Mouse (Mus musculus) adrenal gland, postnatal 36 days (tissue): ENCODE measurements around the gene Agpat4. TPM values are rescaled to one million over a fixed set of nuclear protein-coding genes. Genes with fewer than 3 reads are reported as not detected.
"Not testable (repeated sequence)": the region's sequence is repeated elsewhere in the genome, so short reads cannot be mapped to it uniquely, and the experiment has no call there.

ENCODE experiments used
- DNase-seq, 2 experiments: peaks; one replicate each; pipeline ENCODE4 v3.0.0; 2021; ENCODE audit warnings: mixed read lengths in 1 of 2
- total RNA-seq, 2 experiments: library from RNA; stranded (reverse); gene quantifications; 2 replicates each; pipeline ENCODE4 v1.2.3; 2021

Gene Agpat4
- total RNA-seq, 2 experiments from 2014 or later = 40.7 to 66.7 TPM

DNA sequence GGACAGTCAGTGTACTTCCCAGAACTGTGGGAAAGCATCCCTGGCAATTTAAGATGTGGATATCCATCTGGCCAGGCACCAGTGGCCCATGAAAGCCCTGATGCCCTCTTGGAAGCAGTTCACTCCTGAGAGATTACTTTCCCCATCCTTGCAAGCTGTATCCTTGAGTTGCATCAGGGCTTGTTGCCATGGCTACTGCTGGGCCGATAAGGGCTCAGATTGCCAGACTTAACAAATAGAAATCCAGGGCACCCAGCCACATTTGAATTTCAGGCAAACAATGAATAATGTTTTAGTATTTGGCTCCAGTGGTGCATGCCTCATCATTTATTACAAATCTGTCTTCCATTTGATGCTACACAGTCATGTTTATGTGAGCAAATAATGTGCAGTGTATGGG lies 69.3 kb downstream of the Agpat4 start:
- peak; percentile 77 to 86 for DNase-seq

DNA sequence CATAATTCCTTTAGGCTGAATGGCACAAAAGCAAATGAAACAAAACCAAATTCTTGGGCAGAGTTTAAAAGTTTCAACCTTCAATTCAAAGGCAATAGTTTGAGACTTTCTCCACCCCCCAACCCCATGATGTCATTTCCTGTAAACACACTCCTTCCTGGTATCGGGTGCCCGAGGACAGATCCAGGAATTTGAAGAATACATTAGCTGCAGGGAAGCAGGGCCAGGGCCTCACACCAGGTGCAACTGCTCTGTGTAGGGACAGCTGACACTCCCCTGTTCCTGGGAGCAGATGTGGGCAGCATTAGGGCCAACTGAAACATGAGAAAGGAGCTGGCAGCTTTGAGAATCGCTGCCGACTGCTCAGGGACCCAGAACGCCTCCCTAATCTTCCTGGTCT lies 76.6 kb downstream of the Agpat4 start:
- DNase-seq = no peak

DNA sequence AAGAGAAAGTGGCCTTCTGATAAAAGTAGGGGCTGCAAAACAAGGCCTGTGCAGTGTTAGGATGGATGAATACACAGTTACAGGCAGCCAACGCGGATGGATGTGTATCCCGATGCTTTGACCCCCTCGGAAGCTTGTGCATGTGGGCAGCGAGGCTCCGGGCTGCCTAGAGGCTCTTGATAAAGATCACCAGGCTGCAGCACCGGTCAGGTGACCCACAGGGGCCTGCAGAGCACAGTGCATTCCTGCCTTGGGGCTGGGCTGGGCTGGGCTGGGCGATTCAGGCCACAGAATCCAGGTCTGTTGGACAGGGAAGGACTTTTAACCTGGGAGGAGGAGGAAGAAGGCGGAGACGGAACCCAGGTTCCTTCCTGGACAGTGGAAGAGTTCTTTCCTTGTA lies 77.1 kb downstream of the Agpat4 start:
- no peak for DNase-seq

DNA sequence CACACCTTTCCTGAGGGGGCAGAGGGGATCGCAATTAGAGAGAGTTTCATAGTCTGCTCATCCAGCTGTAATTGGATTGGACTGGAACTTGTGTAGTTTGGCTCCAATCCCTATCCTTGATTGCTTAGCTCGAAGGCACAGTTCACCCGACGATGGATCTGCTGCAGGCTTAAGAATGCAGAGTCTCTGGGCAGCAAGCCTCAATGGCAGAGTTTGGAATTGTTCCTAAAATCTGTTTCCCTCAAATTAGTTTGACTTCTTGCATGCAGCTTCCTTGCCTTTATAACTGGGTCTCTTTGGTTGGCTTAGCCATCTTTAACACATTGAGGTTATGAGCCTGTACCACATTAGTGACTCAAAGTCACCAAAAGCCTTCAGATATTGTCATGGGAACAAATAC lies 81.4 kb downstream of the Agpat4 start:
- no peak for DNase-seq

DNA sequence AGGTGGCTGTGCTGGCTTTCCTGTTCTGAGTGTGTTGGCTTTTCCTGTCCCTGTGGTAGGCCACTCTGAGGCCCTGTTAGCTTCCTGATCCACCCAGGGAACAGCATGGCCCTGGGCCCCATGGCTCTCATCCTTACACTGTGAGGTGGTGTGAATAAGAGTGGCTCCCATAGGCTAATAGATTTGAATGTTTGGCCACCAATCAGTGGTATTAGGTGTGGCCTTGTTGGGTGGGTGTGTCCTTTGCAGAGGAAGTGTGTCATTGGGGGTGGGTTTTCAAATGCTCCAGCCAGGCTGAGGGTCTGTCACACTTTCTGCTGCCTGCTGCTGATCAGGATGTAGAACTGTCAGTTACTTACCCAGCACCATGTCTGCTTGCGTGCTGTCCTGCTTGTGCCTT lies 82.6 kb downstream of the Agpat4 start:
- DNase-seq = no peak

DNA sequence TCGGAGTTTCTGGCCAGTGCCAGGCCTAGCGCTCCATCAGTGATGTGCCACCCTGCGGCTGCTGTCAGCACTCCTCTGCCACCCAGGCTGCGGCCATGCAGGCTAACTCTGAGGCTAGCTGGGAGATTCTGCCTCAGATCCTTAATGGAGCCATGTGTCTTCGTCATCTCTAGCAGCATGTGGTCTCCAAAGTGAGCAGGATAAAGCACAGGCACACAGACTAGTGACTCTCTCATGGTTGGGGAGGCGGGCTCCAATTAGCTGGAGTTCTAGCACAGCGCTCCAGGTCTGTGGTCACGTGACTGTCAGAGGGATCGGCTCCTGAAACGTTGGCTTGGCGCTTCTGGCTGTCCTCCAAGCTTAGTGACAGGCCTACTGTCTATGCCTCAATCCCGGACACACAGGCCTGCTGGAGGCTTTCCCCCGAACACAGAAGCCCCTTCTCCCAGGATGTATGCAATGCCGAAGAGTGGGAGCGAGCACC lies 85.0 kb downstream of the Agpat4 start:
- DNase-seq = no peak

DNA sequence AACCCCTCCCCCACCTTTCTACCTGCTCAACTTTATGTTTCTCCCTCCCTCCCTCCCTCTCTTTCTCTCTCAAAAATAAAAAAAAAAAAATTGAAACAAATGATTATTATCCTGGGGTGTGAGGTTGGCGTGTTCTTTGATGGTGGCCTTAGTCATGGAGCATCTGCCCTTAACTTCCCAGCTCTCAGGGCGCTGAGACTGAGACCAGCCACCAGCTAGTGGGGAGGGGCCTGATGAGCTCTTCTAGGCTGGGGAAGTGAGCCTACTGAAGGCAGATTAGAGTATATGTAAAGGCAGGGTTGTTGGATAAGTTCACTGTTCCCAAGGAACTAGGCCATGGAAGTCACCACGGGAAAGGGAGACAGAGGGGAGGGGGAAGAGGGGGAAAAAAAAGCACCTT lies 85.7 kb downstream of the Agpat4 start:
- DNase-seq = no peak

DNA sequence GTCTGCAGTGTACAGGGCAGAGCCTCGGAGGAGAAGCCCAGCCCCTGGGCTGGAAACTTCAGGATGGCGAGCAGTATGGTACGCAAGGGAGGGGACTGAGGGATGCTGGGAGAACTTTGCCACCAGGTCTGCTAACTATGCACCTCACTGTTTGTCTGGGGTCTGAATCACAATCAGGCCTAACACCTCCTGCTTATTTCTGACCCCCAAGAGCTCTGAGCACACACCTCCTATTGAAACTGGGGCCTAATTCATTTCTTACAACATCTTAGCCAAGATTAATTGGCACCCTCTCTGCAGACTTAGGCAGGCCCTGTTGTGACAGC lies 86.1 kb downstream of the Agpat4 start:
- DNase-seq = no peak

DNA sequence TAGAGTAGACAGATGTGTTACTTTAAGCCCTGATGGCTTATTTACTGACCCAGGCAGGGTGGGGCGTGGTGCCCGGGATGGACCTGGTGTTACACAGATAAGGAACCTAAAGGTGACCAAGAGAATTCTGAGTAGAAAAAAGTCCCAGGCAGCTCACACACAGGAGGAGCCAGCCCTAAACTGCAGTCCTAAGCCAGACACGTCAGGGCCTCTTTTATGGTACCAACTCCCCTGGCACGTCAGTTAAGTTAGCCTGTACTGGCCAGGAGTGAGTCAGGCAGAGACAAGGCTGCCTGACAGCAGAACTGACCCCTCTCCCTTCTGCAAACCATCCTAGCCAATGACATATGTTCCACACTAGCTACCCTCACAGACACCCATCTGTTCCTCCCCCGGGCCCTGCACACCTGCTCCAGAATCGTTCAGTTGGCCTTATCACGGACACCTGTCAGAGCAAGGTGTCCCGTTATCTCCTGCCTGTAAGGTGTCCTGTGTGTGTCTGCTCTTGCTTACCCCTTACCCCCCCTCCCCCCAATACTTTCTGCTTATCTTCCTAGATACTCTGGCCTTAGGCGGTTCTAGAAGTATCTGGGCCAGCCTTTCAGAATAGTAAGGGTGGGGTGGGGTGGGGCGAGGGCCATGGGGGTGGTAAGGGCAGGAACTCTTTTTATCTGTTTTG lies 86.7 kb downstream of the Agpat4 start:
- no peak for DNase-seq

DNA sequence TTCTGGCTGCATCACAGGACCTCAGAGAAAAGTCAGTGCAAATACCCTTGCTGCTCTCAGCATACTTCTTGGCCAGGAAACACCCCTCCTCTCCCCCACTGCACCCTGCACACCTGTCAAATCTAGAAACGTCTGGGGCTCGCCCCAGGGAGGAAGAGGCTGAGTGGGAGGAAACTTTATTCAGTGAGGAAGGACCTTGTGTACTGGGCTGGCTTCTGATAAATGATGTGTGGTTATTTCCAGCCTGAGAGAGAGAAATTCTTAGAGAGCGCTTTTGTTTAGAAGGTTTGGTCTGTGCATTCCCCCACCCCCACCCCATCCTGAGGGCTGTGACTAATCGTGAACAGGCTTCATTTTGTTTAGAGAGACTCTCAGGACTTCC lies 87.2 kb downstream of the Agpat4 start:
- no peak for DNase-seq

DNA sequence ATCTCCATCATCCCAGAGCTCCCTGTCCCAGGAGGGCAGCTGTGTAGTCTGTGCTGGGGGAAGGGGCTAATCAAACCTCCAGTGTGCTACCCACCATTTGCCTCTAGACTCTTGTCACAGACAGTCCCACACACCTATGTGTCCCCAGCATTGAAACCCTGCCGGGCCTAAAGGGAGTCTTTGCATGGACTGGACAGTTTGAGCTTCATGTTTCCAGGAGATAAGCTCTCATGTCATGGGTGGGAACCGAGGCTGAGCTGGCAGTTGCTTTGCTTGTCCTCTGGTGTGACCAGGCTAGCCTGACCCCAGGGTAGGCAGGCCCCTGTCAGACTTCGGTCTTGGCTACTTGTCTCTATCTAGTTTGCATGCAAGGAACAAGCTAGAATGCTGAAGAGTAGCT lies 87.7 kb downstream of the Agpat4 start:
- no peak for DNase-seq

DNA sequence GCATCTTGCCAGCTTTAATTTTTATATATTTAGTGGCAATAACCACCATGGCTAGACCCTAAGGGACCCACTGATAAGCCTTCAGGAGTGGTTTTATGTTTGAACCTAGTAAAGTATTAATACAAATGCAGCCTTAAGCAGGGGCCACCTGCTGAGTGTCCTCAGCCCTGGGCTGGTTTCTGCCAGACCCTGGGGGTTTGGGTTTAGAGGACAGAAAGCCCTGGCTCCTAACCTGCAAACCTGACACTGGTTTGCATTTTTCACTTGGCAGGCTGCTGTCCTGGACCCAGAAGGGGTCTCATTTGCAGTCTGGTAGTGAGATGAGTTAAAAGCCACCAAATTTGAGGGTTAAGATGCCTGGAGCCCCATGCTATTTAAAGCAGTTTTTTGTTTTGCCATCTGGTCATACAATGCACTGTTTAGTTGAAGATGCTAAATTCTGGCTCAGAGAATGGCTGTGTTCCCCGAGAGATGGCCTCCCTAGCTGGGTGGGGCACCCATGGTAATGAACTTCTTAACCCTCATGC lies 88.6 kb downstream of the Agpat4 start:
- no peak for DNase-seq

DNA sequence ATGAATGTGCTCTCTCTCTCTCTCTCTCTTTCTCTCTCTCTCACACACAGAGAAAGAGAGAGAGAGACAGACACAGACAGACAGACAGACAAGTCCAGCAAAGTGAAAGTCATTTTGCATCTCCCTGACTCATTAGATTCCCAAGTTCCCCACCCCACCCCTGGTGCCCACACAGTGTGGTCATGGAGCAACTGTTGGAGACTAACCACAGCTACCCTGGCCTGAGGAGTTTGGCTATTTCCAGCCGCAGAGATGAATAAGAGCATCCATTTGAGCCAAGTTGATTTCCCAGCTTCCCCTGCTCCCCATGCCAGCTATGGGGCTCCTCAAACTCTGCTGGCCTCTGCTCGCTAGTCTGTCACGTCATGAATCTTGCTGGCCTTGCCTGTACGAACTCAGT lies 91.0 kb downstream of the Agpat4 start:
- no peak for DNase-seq

DNA sequence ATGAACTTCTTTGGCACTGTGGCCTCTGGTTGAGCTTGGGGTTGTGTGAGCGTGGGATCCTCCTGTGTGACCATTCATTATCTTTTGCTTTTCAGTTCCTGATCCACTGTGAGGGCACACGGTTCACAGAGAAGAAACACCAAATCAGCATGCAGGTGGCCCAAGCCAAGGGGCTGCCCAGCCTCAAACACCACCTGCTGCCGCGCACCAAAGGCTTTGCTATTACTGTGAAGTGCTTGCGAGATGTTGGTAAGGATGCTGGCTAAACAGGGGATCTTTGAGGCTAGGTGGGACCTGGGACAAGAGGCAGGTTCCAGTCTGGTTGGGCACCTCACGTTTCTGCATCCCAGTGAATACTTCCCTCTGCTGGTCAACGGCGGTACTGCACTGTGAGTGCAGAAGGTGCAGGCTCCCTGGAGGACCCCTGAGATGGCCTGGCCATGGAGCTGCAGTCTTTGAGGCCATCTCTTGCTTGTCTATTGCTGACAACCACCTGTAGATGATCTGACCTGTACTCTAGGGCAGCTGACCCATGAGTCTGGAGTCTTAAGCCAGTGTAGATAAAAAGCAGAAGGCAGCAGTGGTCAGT lies 92.1 kb downstream of the Agpat4 start:
- peak; percentile 87 to 89 for DNase-seq

DNA sequence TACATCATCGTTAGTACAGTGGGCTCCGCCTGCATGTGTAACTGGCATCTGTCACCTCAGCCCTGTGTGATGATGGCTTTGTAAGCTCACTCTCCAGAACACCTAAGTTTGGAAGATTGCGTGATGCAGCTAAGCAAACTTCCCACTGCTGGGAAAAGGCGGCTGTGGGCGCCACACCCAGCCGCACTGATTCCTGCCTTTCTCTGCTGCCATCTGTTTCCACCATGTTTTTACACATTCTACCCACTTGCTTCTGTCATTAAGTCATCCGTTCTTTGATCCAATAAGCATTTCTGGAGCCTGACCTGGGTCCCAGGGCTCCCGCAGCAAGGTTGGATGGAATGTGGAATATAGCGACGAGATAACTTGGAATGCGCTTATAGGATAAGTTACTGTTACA lies 93.4 kb downstream of the Agpat4 start:
- no peak for DNase-seq

DNA sequence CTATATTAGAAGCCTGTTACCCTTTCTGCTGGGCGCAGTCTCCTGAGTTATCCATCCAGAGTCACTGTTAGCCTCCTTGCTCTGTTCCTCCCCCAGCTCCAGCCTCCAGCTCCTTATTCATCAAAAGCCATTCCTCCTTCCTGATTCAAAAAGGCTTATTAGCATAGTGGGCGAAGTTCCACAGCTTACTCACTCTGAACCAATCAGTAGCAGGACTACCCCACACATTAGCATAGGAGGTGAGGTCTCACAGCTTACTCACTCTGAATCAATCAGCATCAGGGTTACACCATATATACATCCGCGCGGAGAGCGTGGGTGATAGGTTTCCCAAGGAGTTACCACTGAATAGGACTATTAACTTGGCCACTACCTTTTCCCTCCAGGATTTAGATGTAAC lies 93.8 kb downstream of the Agpat4 start:
- DNase-seq = no peak

DNA sequence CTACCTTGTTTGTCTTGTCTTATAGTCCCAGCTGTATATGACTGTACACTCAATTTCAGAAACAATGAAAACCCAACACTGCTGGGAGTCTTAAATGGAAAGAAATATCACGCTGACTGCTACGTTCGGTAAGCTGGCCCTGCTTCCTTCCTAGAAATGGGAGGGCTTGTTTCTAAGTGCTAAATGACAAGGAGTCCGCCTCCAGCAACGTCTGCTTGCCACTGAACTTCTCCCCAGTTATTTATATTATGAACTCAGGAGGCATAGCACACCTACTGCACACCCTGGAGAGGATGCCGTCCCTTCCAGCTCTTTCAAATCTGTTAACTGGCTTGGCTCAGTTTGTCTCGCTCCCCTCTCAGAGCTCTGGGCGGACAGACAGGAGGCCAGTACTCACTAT lies 94.9 kb downstream of the Agpat4 start:
- no peak for DNase-seq

DNA sequence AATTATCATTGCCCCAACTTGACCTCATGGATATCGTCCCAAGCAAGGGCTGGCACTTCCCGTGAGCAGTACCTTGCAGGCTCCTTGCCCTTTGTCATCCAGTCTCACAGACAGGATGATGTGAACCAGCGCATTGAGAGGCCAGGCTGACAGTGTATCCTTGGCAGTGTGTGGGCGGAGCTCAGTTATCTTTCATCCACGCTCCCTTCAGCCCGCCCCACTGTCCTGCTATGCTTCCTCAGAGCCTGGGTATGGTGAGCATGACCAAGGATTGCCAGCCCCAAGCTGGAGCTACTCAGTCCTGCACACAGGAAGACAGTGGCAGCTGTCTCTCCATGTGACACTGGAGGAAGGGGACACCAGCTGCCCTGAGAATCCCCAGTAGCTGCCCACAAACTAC lies 97.7 kb downstream of the Agpat4 start:
- DNase-seq = no peak

DNA sequence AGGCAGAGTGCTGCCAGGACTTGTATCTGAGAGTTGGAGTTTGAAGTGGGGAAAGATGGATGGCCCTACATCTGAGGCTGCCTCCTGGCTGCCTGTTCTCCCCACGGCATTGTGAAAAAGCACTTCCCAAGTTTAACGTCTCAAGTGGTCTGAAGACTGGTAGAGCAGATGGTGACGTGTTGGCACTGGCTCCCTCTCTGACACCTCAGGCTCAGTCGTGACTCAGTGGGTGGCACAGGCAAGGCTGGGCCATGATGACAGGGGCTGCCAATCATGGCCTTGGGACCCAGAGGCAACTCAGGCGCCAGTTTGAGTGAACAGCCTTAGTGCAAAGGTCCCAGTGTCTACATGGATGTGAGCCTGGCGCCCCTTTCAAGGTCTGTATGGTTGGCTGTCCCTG lies 103.4 kb downstream of the Agpat4 start:
- peak; percentile 71 to 74 for DNase-seq

DNA sequence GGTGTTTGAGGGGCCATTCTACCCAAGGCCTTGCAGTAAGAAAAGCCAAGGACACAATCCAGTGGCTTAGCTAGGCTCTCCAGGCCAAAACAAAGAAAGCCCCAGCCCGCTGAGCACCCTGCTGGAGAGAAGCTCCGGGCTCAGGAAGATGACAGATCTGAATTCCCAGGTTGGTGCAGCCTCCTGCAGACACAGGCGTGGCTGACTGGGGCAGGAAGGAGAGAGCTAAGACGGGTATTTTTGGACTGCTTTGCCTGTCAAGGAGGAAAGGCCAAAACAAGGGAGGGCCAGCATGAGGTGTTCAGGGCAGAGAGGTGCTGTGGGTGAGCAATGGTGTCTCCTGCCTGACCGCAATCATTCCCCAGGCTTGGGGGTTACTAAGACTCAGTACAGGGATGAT lies 105.2 kb downstream of the Agpat4 start:
- peak in 1 of 2 experiments; percentile 32 for DNase-seq

DNA sequence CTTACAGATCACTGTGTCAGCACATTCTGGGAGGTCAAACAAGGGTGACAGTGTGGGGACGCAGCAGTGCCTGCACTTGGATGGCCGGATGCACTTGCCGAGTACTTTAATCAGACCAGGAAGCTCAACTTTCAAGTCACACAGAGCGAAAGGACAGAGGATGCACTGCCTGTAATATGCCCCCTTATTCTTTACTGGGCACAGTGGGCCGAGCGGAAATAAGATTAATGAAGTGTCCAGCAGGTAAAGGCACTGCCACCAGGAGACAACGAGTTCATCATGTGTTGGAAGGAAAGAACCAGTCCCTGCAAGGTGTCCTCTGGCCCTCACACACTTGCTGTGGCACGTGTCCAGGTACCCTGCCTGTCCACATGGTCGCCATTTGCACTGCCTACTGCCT lies 105.6 kb downstream of the Agpat4 start:
- DNase-seq = no peak

DNA sequence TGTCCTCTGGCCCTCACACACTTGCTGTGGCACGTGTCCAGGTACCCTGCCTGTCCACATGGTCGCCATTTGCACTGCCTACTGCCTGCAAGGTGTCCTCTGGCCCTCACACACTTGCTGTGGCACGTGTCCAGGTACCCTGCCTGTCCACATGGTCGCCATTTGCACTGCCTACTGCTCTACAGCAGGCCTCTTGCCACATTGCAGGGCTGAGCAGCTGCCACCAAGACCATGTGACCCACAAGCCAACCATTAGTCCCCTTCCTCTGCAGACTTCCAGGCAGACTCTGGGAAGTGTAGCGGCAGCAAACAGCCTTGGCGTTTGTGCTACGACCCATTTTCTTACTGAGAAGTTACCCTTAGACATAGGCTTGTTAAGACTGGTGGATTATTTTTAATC lies 106.0 kb downstream of the Agpat4 start:
- not testable (repeated sequence) for DNase-seq

DNA sequence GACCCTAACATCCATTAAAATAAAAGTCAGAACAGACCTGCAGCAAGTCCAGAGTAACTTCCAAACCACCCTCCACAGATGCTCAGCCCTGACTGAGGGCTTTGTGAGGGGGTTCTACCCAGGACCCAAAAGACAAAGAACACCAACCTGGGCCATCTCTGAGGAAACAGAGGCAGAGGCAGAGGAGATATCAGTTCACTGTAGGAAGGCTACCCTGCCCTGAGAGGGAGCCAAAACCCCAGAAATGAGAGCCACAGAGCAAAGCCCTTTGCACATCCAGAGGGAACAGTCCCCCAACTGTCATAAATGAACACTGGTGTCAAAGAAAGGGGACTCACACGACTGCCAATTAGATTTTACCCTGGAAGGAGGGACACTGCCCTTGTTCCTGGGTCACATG lies 106.7 kb downstream of the Agpat4 start:
- DNase-seq = no peak

DNA sequence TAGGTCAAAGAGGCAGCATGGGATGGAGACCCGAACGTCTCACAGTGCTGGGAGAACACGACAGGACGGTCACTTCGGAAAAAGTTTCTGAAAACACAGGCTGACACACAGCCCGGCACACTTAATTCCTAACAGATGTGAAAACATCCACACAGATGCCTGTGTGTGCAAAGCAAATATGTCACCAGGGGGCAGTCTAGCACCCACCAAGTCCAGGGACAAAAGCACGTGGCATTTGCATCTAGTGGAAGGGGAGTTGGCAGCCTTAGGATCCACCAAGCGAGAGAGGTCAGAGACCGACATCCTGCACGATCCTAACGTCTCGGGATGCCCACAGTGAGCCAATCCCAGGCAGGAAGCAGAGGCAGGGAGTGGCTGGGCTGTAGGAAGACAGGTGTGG lies 108.0 kb downstream of the Agpat4 start:
- DNase-seq = peak in 1 of 2 experiments; percentile 41
